Mouse (Mus musculus): ENCODE data around the gene Gm20388. TPM values are rescaled to one million over a fixed set of nuclear protein-coding genes. Genes with fewer than 3 reads are reported as not detected.

The Gm20388 gene
- polyA plus RNA-seq, 1 experiment from 2014 or later: 5.5 TPM

- H3K4me1 ChIP-seq: peaks cover 92% of the 10 kb centered on the region
- DNase-seq (ENCODE audit: extremely low spot score, low spot score): no peak
- no peaks in the 10 kb centered on the region for H3K36me3 ChIP-seq (replicated peaks)
- no peak overlapping the region for H3K4me3 ChIP-seq
- H3K27ac ChIP-seq: peak overlapping the region; percentile 74
- 45% methylated on average over 21 of the region's 21 CpGs for WGBS
- H3K27me3 ChIP-seq (ENCODE audit: poor library complexity, severe bottlenecking): peaks cover 78% of the 10 kb centered on the region
- H3K9me3 ChIP-seq: no peaks in the 10 kb centered on the region
Observed at GRCm38 (mm10) chr8:120288122-120288908, 377.7 kb downstream of the Gm20388 start.

GRCm38 (mm10) chr8:120289191-120289590 is 378.6 kb downstream of the Gm20388 start:
- no peak for DNase-seq (ENCODE audit: extremely low spot score, low spot score)
- WGBS: 88% methylated on average over 7 of the region's 7 CpGs
- no peaks in the 10 kb centered on the region for H3K36me3 ChIP-seq (replicated peaks)
- H3K4me1 ChIP-seq: peaks cover 92% of the 10 kb centered on the region
- H3K27me3 ChIP-seq (ENCODE audit: poor library complexity, severe bottlenecking): peaks cover 78% of the 10 kb centered on the region
- peak overlapping the region; percentile 74 for H3K27ac ChIP-seq
- H3K9me3 ChIP-seq: no peaks in the 10 kb centered on the region
- H3K4me3 ChIP-seq: no peak overlapping the region

- H3K27me3 ChIP-seq (ENCODE audit: poor library complexity, severe bottlenecking): peaks cover 79% of the 10 kb centered on the region
Observed at GRCm38 (mm10) chr8:120289698-120290181, 379.1 kb downstream of the Gm20388 start.

GRCm38 (mm10) chr8:120290614-120291013 is 380.0 kb downstream of the Gm20388 start:
- Histone ChIP-seq H3K9me3 (no peaks in the 10 kb centered on the region), H3K27ac (peak overlapping the region; percentile 74), H3K4me3 (no peak overlapping the region), H3K4me1 (peaks cover 92% of the 10 kb centered on the region), H3K27me3 (ENCODE audit: poor library complexity, severe bottlenecking) (peaks cover 85% of the 10 kb centered on the region), H3K36me3 (replicated peaks) (no peaks in the 10 kb centered on the region)
- WGBS: 72% methylated on average over 15 of the region's 15 CpGs
- DNase-seq (ENCODE audit: extremely low spot score, low spot score): no peak

More at GRCm38 (mm10) chr8:120289698-120290181, 379.1 kb downstream of the Gm20388 start:
- Histone ChIP-seq H3K4me1 (peaks cover 92% of the 10 kb centered on the region), H3K4me3 (no peak overlapping the region), H3K9me3 (no peaks in the 10 kb centered on the region), H3K36me3 (replicated peaks) (no peaks in the 10 kb centered on the region), H3K27ac (peak overlapping the region; percentile 74)
- WGBS: 55% methylated on average over 10 of the region's 10 CpGs
- no peak for DNase-seq (ENCODE audit: extremely low spot score, low spot score)

GRCm38 (mm10) chr8:120291650-120292049 is 381.0 kb downstream of the Gm20388 start:
- WGBS: 90% methylated on average over 9 of the region's 9 CpGs
- Histone ChIP-seq H3K4me3 (no peak overlapping the region), H3K9me3 (no peaks in the 10 kb centered on the region), H3K36me3 (replicated peaks) (no peaks in the 10 kb centered on the region), H3K27ac (peak overlapping the region; percentile 87), H3K4me1 (peaks cover 92% of the 10 kb centered on the region), H3K27me3 (ENCODE audit: poor library complexity, severe bottlenecking) (peaks cover 84% of the 10 kb centered on the region)
- DNase-seq (ENCODE audit: extremely low spot score, low spot score): no peak

GRCm38 (mm10) chr8:120292316-120293107 is 381.9 kb downstream of the Gm20388 start:
- H3K4me1 ChIP-seq: peaks cover 100% of the 10 kb centered on the region
- H3K4me3 ChIP-seq: peak overlapping the region; percentile 27; the same call in 1 of the 2 replicates
- H3K9me3 ChIP-seq: no peaks in the 10 kb centered on the region
- peak overlapping the region; percentile 87 for H3K27ac ChIP-seq
- peaks cover 89% of the 10 kb centered on the region for H3K27me3 ChIP-seq (ENCODE audit: poor library complexity, severe bottlenecking)
- 61% methylated on average over 8 of the region's 8 CpGs for WGBS
- DNase-seq (ENCODE audit: extremely low spot score, low spot score): no peak
- H3K36me3 ChIP-seq (replicated peaks): no peaks in the 10 kb centered on the region

- Histone ChIP-seq H3K27me3 (ENCODE audit: poor library complexity, severe bottlenecking) (peaks cover 92% of the 10 kb centered on the region), H3K4me3 (peak overlapping the region; percentile 27; the same call in 1 of the 2 replicates), H3K27ac (peak overlapping the region; percentile 87), H3K36me3 (replicated peaks) (no peaks in the 10 kb centered on the region), H3K4me1 (peaks cover 100% of the 10 kb centered on the region), H3K9me3 (no peaks in the 10 kb centered on the region)
- DNase-seq (ENCODE audit: extremely low spot score, low spot score): no peak
- WGBS: 26% methylated on average over 18 of the region's 18 CpGs
Observed at GRCm38 (mm10) chr8:120293421-120294357, 383.0 kb downstream of the Gm20388 start.

- WGBS: 16% methylated on average over 17 of the region's 17 CpGs
- Histone ChIP-seq H3K27ac (peak overlapping the region; percentile 87), H3K4me3 (peak overlapping the region; percentile 35), H3K27me3 (ENCODE audit: poor library complexity, severe bottlenecking) (peaks cover 88% of the 10 kb centered on the region), H3K9me3 (no peaks in the 10 kb centered on the region), H3K36me3 (replicated peaks) (no peaks in the 10 kb centered on the region), H3K4me1 (peaks cover 97% of the 10 kb centered on the region)
- DNase-seq (ENCODE audit: extremely low spot score, low spot score): peak; percentile 57
Observed at GRCm38 (mm10) chr8:120294982-120295870, 384.6 kb downstream of the Gm20388 start.

GRCm38 (mm10) chr8:120297000-120297399 is 386.4 kb downstream of the Gm20388 start:
- no peak overlapping the region for H3K4me3 ChIP-seq
- H3K27me3 ChIP-seq (ENCODE audit: poor library complexity, severe bottlenecking): peaks cover 93% of the 10 kb centered on the region
- H3K27ac ChIP-seq: peak overlapping the region; percentile 87
- H3K36me3 ChIP-seq (replicated peaks): no peaks in the 10 kb centered on the region
- no peaks in the 10 kb centered on the region for H3K9me3 ChIP-seq
- peaks cover 92% of the 10 kb centered on the region for H3K4me1 ChIP-seq
- no peak for DNase-seq (ENCODE audit: extremely low spot score, low spot score)
- 49% methylated on average over 5 of the region's 5 CpGs for WGBS

- Histone ChIP-seq H3K4me1 (peaks cover 92% of the 10 kb centered on the region), H3K4me3 (peak overlapping the region; percentile 12; the same call in 1 of the 2 replicates), H3K9me3 (no peaks in the 10 kb centered on the region), H3K27me3 (ENCODE audit: poor library complexity, severe bottlenecking) (peaks cover 93% of the 10 kb centered on the region), H3K27ac (peak overlapping the region; percentile 76), H3K36me3 (replicated peaks) (no peaks in the 10 kb centered on the region)
- WGBS: 28% methylated on average over 22 of the region's 22 CpGs
- DNase-seq (ENCODE audit: extremely low spot score, low spot score): peak; percentile 73
Observed at GRCm38 (mm10) chr8:120298601-120299532, 388.2 kb downstream of the Gm20388 start.
